Mouse (Mus musculus): Measurements from ENCODE around the gene Car1. TPM values are rescaled to one million over a fixed set of nuclear protein-coding genes. Genes with fewer than 3 reads are reported as not detected.
"Not testable (repeated sequence)": the region's sequence is repeated elsewhere in the genome, so short reads cannot be mapped to it uniquely, and the experiment has no call there.

The Car1 gene
- total RNA-seq, 2 experiments from 2014 or later, result 3,284 to 4,861 TPM

GRCm38 (mm10) chr3:14787136-14787535, 21.0 kb downstream of the Car1 start:
- no peak for ATAC-seq (replicated peaks; ENCODE audit: low FRiP score, low TSS enrichment, poor library complexity, severe bottlenecking)

- no peak for ATAC-seq (replicated peaks; ENCODE audit: low FRiP score, low TSS enrichment, poor library complexity, severe bottlenecking)
These were observed 21.6 kb downstream of the Car1 start for GRCm38 (mm10) chr3:14786551-14787079.

GRCm38 (mm10) chr3:14785353-14785752, 22.8 kb downstream of the Car1 start:
- ATAC-seq (replicated peaks; ENCODE audit: low FRiP score, low TSS enrichment, poor library complexity, severe bottlenecking), result no peak

- ATAC-seq (replicated peaks; ENCODE audit: low FRiP score, low TSS enrichment, poor library complexity, severe bottlenecking), result not testable (repeated sequence)
These were observed 25.0 kb downstream of the Car1 start for GRCm38 (mm10) chr3:14783198-14783597.

- ATAC-seq (replicated peaks; ENCODE audit: low FRiP score, low TSS enrichment, poor library complexity, severe bottlenecking), result not testable (repeated sequence)
These were observed 25.8 kb downstream of the Car1 start for GRCm38 (mm10) chr3:14782365-14782764.

- ATAC-seq (replicated peaks; ENCODE audit: low FRiP score, low TSS enrichment, poor library complexity, severe bottlenecking), result no peak
These were observed 28.0 kb downstream of the Car1 start for GRCm38 (mm10) chr3:14780212-14780611.

GRCm38 (mm10) chr3:14776497-14777162, 31.5 kb downstream of the Car1 start:
- ATAC-seq (replicated peaks; ENCODE audit: low FRiP score, low TSS enrichment, poor library complexity, severe bottlenecking), result not testable (repeated sequence)

GRCm38 (mm10) chr3:14774539-14774938, 33.6 kb downstream of the Car1 start:
- ATAC-seq (replicated peaks; ENCODE audit: low FRiP score, low TSS enrichment, poor library complexity, severe bottlenecking), result not testable (repeated sequence)

- not testable (repeated sequence) for ATAC-seq (replicated peaks; ENCODE audit: low FRiP score, low TSS enrichment, poor library complexity, severe bottlenecking)
These were observed 35.7 kb downstream of the Car1 start for GRCm38 (mm10) chr3:14772473-14772872.

- peak; percentile 69 for ATAC-seq (replicated peaks; ENCODE audit: low FRiP score, low TSS enrichment, poor library complexity, severe bottlenecking)
These were observed 43.2 kb downstream of the Car1 start for GRCm38 (mm10) chr3:14764755-14765566.

- no peak for ATAC-seq (replicated peaks; ENCODE audit: low FRiP score, low TSS enrichment, poor library complexity, severe bottlenecking)
These were observed 52.5 kb downstream of the Car1 start for GRCm38 (mm10) chr3:14755716-14756115.

GRCm38 (mm10) chr3:14746041-14746440, 62.1 kb downstream of the Car1 start:
- ATAC-seq (replicated peaks; ENCODE audit: low FRiP score, low TSS enrichment, poor library complexity, severe bottlenecking), result no peak

- ATAC-seq (replicated peaks; ENCODE audit: low FRiP score, low TSS enrichment, poor library complexity, severe bottlenecking), result no peak
These were observed 69.9 kb downstream of the Car1 start for GRCm38 (mm10) chr3:14738261-14738660.

GRCm38 (mm10) chr3:14727496-14727895, 80.7 kb downstream of the Car1 start:
- ATAC-seq (replicated peaks; ENCODE audit: low FRiP score, low TSS enrichment, poor library complexity, severe bottlenecking), result not testable (repeated sequence)

- ATAC-seq (replicated peaks; ENCODE audit: low FRiP score, low TSS enrichment, poor library complexity, severe bottlenecking), result not testable (repeated sequence)
These were observed 82.7 kb downstream of the Car1 start for GRCm38 (mm10) chr3:14725462-14725861.

Other genes starting within 250 kb of the Car1 start
- 320 and 331 TPM in 2 replicates for gene 1810022K09Rik, start 197.1 kb downstream of the Car1 start, total RNA-seq (2014; fragmentation: Nextera tagmentation)
- 987 and 1,575 TPM in 2 replicates for gene 1810022K09Rik, start 197.1 kb downstream of the Car1 start, total RNA-seq (2017)
- gene Car13, start 166.6 kb downstream of the Car1 start, total RNA-seq (2014; fragmentation: Nextera tagmentation), result 6.2 and 10.9 TPM in 2 replicates
- 9.0 and 9.6 TPM in 2 replicates for gene Car13, start 166.6 kb downstream of the Car1 start, total RNA-seq (2017)
- gene Car3, start 55.1 kb upstream of the Car1 start, total RNA-seq (2014; fragmentation: Nextera tagmentation), result 4.6 and 5.3 TPM in 2 replicates
- 4.3 and 10.5 TPM in 2 replicates for gene Car3, start 55.1 kb upstream of the Car1 start, total RNA-seq (2017)
- gene Car2, start 77.9 kb upstream of the Car1 start, total RNA-seq (2014; fragmentation: Nextera tagmentation), result 2,184 and 2,475 TPM in 2 replicates
- 1,680 and 1,983 TPM in 2 replicates for gene Car2, start 77.9 kb upstream of the Car1 start, total RNA-seq (2017)

Measured in megakaryocyte-erythroid progenitor cell, adult 5-6 weeks (primary cell).